Mouse (Mus musculus): Measurements from ENCODE around the gene Fam129b.

DNA sequence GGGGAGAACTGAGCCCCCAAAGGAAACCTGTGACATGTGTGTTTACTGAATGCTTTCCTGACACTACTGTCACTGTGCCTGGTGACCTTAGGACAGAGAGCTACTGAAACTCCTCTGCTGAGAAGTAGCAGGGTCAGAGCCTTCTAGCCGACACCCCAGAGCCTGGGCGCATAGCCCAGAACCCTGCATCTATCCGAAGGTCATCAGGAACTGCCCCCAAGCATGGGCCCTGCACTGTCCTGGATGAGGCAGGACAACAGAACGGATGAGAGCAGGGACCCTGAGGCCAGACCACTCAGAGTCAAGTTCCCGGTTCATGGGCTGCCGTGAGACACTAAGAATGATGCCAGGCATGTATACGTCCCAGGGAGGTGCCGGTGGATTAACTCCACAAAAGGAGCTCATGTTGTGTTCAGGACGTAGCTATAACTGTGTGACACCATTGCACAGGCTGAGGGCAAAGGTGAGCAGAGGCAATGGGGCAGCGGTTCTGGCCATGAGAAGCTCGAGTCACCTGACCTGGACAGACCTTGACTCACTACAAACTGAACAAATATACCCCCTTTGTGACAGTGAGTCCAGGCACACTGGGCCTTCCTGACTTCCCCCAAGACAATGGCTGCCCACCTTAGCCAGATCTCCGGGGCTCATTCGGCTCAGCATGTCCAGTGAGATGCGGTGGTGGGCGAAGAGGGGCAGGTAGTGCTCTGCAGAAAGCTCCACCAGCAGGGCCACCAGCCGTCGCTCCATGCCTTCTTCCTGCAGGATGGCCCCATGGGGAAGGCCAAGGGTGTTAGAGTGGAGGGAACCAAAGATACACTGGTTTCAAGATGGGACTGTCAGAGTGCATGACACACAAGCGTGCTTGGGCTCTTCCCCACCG is 53.3 kb downstream of the Fam129b start:
- TF ChIP-seq CTCF (IDR thresholded peaks at IDR 0.05; ENCODE audit: low read depth) (no peak), EP300 (IDR thresholded peaks at IDR 0.05; ENCODE audit: low read depth) (no peak)

Measured in liver, embryonic 14.5 days (tissue).